Mouse (Mus musculus) liver, postnatal 0 days (tissue): Measurements from ENCODE around the gene G2e3.

ENCODE experiments used
- CTCF ChIP-seq: sonication (generic); IDR thresholded peaks from 2 replicates; pipeline ENCODE4 v1.5.1; 2016; ENCODE audit warnings: antibody characterized with exemption, low read depth
- EP300 ChIP-seq: IDR thresholded peaks from 2 replicates; pipeline ENCODE4 v1.6.1; 2016; ENCODE audit warnings: antibody characterized with exemption, low read depth, mild to moderate bottlenecking

DNA sequence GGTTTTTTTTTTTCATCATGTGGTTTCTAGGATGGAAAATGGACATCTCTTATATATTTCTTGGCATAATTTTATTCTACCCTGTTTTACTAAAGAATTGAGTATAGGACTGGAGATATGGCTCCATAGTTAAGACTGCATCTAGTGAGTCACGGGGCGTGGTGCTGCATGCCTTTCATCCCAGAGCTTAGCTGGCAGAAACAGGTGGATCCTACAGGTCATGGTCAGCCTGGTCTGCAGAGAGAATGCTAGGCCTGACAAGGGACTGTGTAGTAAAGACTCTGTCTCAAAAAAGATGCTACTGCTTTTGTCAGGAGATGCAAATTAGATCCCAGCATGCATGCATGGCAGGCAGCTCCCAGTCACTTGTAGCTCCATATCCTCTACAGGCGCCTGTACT is 20.6 kb downstream of the G2e3 start:
- TF ChIP-seq EP300: no peak
- TF ChIP-seq CTCF: no peak
